In the genomic region with DNA sequence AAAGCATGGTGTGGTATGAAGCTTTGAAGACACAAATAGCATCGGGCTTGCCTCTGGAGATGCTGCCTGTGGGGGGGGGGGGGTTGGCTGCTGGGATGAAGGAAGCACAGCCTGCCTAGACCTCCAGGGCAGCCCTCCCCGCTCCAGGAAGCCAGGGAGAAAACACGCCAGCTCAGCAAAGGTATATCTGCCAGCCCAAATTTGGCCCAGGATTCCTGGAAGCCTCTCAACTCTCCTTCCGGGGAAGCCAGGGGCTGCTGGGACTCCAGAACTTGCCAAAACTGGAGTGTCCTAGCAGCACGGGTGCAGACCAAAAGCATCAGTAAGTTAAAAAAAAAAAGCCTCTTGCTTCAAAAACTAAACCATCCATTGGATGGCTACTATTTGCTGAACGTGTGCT, we compare ENCODE assay signal across 21 mouse cellular contexts. TPM values are rescaled to one million over a fixed set of nuclear protein-coding genes. Genes with fewer than 3 reads are reported as not detected.
"Had no signal": no experiment of that assay in that cellular context is flagged by ENCODE, and none has a peak within 500 bp of the region (broad histone marks: within the 10 kb centered on the region; RNA-seq: fewer than 3 reads in every experiment).

No protein-coding gene starts in this region.

- ATAC-seq: liver, embryonic 12.5 days; midbrain, embryonic 15.5 days had no signal

- H3K9ac ChIP-seq: limb, embryonic 15.5 days; liver, embryonic 12.5 days; lung, embryonic 14.5 days; midbrain, embryonic 15.5 days; neural tube, embryonic 13.5 days; stomach, embryonic 15.5 days had no signal

- H3K27ac ChIP-seq: layer of hippocampus, adult 2 months; limb, embryonic 15.5 days; liver, embryonic 12.5 days; macrophage; midbrain, embryonic 15.5 days; neural tube, embryonic 13.5 days; stomach, embryonic 15.5 days had no signal

- H3K36me3 ChIP-seq: limb, embryonic 15.5 days; liver, embryonic 12.5 days; midbrain, embryonic 15.5 days; neural tube, embryonic 13.5 days; stomach, embryonic 15.5 days had no signal

- H3K9me3 ChIP-seq: limb, embryonic 15.5 days; liver, embryonic 12.5 days; megakaryocyte, embryonic 14.5 days; midbrain, embryonic 15.5 days; neural tube, embryonic 13.5 days; stomach, embryonic 15.5 days had no signal

- H3K4me1 ChIP-seq: limb, embryonic 15.5 days; liver, embryonic 12.5 days; megakaryocyte, embryonic 14.5 days; midbrain, embryonic 15.5 days; stomach, embryonic 15.5 days had no signal

- DNase-seq: kidney, postnatal 10 days; kidney, postnatal 4 days; lung, embryonic 14.5 days; lung, postnatal 10 days; retina, postnatal 1 day had no signal

- H3K4me3 ChIP-seq: layer of hippocampus, adult 2 months; limb, embryonic 15.5 days; liver, embryonic 12.5 days; megakaryocyte, embryonic 14.5 days; midbrain, embryonic 15.5 days; neural tube, embryonic 13.5 days; stomach, embryonic 15.5 days had no signal

- H3K4me2 ChIP-seq: limb, embryonic 15.5 days; liver, embryonic 12.5 days; lung, embryonic 14.5 days; midbrain, embryonic 11.5 days; midbrain, embryonic 15.5 days; neural tube, embryonic 13.5 days; stomach, embryonic 15.5 days had no signal

- H3K27me3 ChIP-seq: limb, embryonic 15.5 days; liver, embryonic 12.5 days; midbrain, embryonic 15.5 days; stomach, embryonic 15.5 days had no signal

RNA-seq across cellular contexts. Expression of a gene that starts 37.6 kb away (rescaled TPM):
- polyA plus RNA-seq: kidney, embryonic 14.5 days; limb, embryonic 11.5 days; liver, embryonic 12.5 days; liver, embryonic 16.5 days; lung, embryonic 14.5 days; macrophage had no signal

RNA-seq across cellular contexts. Expression of a gene that starts 57.9 kb away (rescaled TPM):
- total RNA-seq: layer of hippocampus, adult 2 months; layer of hippocampus, postnatal 14 days; left cerebral cortex, adult 18-20 months; left cerebral cortex, postnatal 14 days had no signal
- polyA plus RNA-seq: kidney, embryonic 14.5 days; limb, embryonic 11.5 days; limb, embryonic 15.5 days; liver, embryonic 12.5 days; liver, embryonic 16.5 days; lung, embryonic 14.5 days; macrophage; midbrain, embryonic 11.5 days; neural tube, embryonic 13.5 days; spleen, adult 2 months; stomach, embryonic 15.5 days had no signal
